Comparison of ENCODE assay signal across 12 mouse cellular contexts in the genomic region with DNA sequence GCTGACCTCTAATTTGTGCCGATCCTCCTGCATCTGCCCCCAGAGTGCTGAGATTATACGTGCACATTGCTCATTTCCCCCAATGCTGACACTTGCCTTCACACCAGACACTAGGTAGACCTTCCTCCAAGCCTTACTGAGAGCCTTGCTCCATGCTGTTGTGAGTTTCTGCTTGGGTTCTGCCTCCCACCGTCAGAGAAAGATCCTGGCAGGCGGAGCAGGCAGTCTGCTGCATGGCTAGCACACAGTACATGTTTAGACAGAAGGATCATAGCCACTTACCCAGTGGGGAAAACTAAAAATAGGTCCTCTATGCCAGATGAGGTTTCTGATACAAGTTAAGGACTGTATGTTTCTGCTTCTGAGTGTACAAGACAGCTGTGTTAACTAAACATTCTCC. TPM values are rescaled to one million over a fixed set of nuclear protein-coding genes. Genes with fewer than 3 reads are reported as not detected.
DNase-seq lines count a peak whose midpoint lies in the region; ATAC-seq and TF ChIP-seq lines count a peak whose summit lies in the region.
"Had no signal": no experiment of that assay in that cellular context is flagged by ENCODE, and none has a peak within 500 bp of the region (broad histone marks: within the 10 kb centered on the region; RNA-seq: fewer than 3 reads in every experiment).

No protein-coding gene starts in this region.

- H3K4me1 ChIP-seq in stomach, postnatal 0 days (replicated peaks; ENCODE audit: control insufficient read depth, insufficient read depth), result no peaks in the 10 kb centered on the region
- no peaks in the 10 kb centered on the region for H3K4me1 ChIP-seq in hindbrain, embryonic 13.5 days (replicated peaks)
- H3K4me1 ChIP-seq: liver, embryonic 13.5 days; midbrain, embryonic 13.5 days; neural tube, embryonic 13.5 days had no signal

- H3K36me3 ChIP-seq in stomach, postnatal 0 days (ENCODE audit: control insufficient read depth, insufficient read depth, low read length), result no peaks in the 10 kb centered on the region
- H3K36me3 ChIP-seq in hindbrain, embryonic 13.5 days, result no peaks in the 10 kb centered on the region
- H3K36me3 ChIP-seq: heart, embryonic 12.5 days; liver, embryonic 13.5 days; midbrain, embryonic 13.5 days; neural tube, embryonic 13.5 days had no signal

- 45% methylated on average over 4 of the region's 4 CpGs for WGBS in stomach, postnatal 0 days
- 69% methylated on average over 4 of the region's 4 CpGs for WGBS in hindbrain, embryonic 13.5 days

- TF ChIP-seq EP300 in stomach, postnatal 0 days (optimal IDR thresholded peaks at IDR 0.05), result no peak

- no peak for TF ChIP-seq CTCF in stomach, postnatal 0 days (IDR thresholded peaks at IDR 0.05; ENCODE audit: low read depth)

- H3K9me3 ChIP-seq in stomach, postnatal 0 days (ENCODE audit: control insufficient read depth, low read length), result no peaks in the 10 kb centered on the region
- no peaks in the 10 kb centered on the region for H3K9me3 ChIP-seq in hindbrain, embryonic 13.5 days
- H3K9me3 ChIP-seq: heart, embryonic 12.5 days; liver, embryonic 13.5 days; midbrain, embryonic 13.5 days; neural tube, embryonic 13.5 days had no signal

- H3K27me3 ChIP-seq in stomach, postnatal 0 days (ENCODE audit: control insufficient read depth, insufficient read depth, low read length), result no peaks in the 10 kb centered on the region
- no peaks in the 10 kb centered on the region for H3K27me3 ChIP-seq in hindbrain, embryonic 13.5 days
- H3K27me3 ChIP-seq: liver, embryonic 13.5 days; midbrain, embryonic 13.5 days; neural tube, embryonic 13.5 days had no signal

- ATAC-seq in stomach, postnatal 0 days (ENCODE audit: low FRiP score, low TSS enrichment), result no peak
- no peak for ATAC-seq in hindbrain, embryonic 13.5 days (ENCODE audit: low FRiP score)
- ATAC-seq: midbrain, embryonic 13.5 days had no signal

- H3K9ac ChIP-seq in stomach, postnatal 0 days (ENCODE audit: low read length), result no peak overlapping the region
- no peak overlapping the region for H3K9ac ChIP-seq in hindbrain, embryonic 13.5 days
- H3K9ac ChIP-seq: heart, embryonic 12.5 days; liver, embryonic 13.5 days; midbrain, embryonic 13.5 days; neural tube, embryonic 13.5 days had no signal

- H3K4me3 ChIP-seq in stomach, postnatal 0 days (ENCODE audit: low read depth, low read length), result no peak overlapping the region
- H3K4me3 ChIP-seq in hindbrain, embryonic 13.5 days, result no peak overlapping the region
- H3K4me3 ChIP-seq: heart, embryonic 12.5 days; liver, embryonic 13.5 days; midbrain, embryonic 13.5 days; neural tube, embryonic 13.5 days had no signal

- H3K4me2 ChIP-seq in stomach, postnatal 0 days (replicated peaks; ENCODE audit: low read depth), result no peak overlapping the region
- H3K4me2 ChIP-seq in hindbrain, embryonic 13.5 days, result no peak overlapping the region
- H3K4me2 ChIP-seq: heart, embryonic 12.5 days; liver, embryonic 13.5 days; midbrain, embryonic 13.5 days; neural tube, embryonic 13.5 days had no signal

- peak; percentile 52 for DNase-seq in cerebellum, adult 11-12 months
- no peak for DNase-seq in cerebellum, postnatal 4 days (ENCODE audit: low spot score in 2 of 2)
- peak; percentile 31 to 35 for DNase-seq in layer of hippocampus, adult 8-10 months (ENCODE audit: low spot score in 2 of 2)
- no peak for DNase-seq in layer of hippocampus, adult 18-20 months (ENCODE audit: low spot score in 2 of 2)
- DNase-seq in right cerebral cortex, postnatal 25 days, result peak; percentile 33
- no peak for DNase-seq in right cerebral cortex, adult 18-20 months
- DNase-seq in stomach, postnatal 0 days (ENCODE audit: low spot score), result peak; percentile 8
- DNase-seq: liver, embryonic 13.5 days had no signal

- no peak overlapping the region for H3K27ac ChIP-seq in stomach, postnatal 0 days (replicated peaks)
- no peak overlapping the region for H3K27ac ChIP-seq in hindbrain, embryonic 13.5 days
- H3K27ac ChIP-seq: liver, embryonic 13.5 days; midbrain, embryonic 13.5 days; neural tube, embryonic 13.5 days had no signal

RNA-seq across cellular contexts. Expression of gene Phactr3, which starts 10.4 kb away (rescaled TPM):
- 100 to 1,000 TPM; 123 to 135 (median 125) TPM for total RNA-seq in layer of hippocampus, adult 8-10 months (2022)
- total RNA-seq in layer of hippocampus, adult 18-20 months (2021), result 100 to 1,000 TPM; 146 to 149 TPM
- polyA plus RNA-seq in stomach, postnatal 0 days (2015; fragmentation: Nextera tagmentation; extraction: Ambion mirVana), result 1.7 and 2.8 TPM in 2 replicates
- polyA plus RNA-seq in hindbrain, embryonic 13.5 days (2015; fragmentation: Nextera tagmentation; extraction: Ambion mirVana), result 39.9 and 42.1 TPM in 2 replicates

RNA-seq across cellular contexts. Expression of gene Zfp931, which starts 50.9 kb away (rescaled TPM):
- total RNA-seq in layer of hippocampus, adult 8-10 months (2022), result 10 to 100 TPM; 23.3 to 36.1 (median 27.2) TPM
- 10 to 100 TPM; 29.1 to 31.8 TPM for total RNA-seq in layer of hippocampus, adult 18-20 months (2021)
- polyA plus RNA-seq in stomach, postnatal 0 days (2015; fragmentation: Nextera tagmentation; extraction: Ambion mirVana), result 9.3 and 9.6 TPM in 2 replicates
- polyA plus RNA-seq in hindbrain, embryonic 13.5 days (2015; fragmentation: Nextera tagmentation; extraction: Ambion mirVana), result 12.0 and 14.3 TPM in 2 replicates

Comparison
In these comparisons a context has a peak if more than half of its experiments do, and no peak if none do; other contexts are left out.
1. DNase-seq: peak in cerebellum, adult 11-12 months (single experiment), layer of hippocampus, adult 8-10 months (2 of 2), right cerebral cortex, postnatal 25 days (single experiment) and stomach, postnatal 0 days (single experiment); none in cerebellum, postnatal 4 days (0 of 2), layer of hippocampus, adult 18-20 months (0 of 2) and right cerebral cortex, adult 18-20 months (single experiment).